Mouse (Mus musculus): Measurements from ENCODE around the gene Nt5c. TPM values are rescaled to one million over a fixed set of nuclear protein-coding genes. Genes with fewer than 3 reads are reported as not detected.
"Not testable (repeated sequence)": the region's sequence is repeated elsewhere in the genome, so short reads cannot be mapped to it uniquely, and the experiment has no call there.

The Nt5c gene
- polyA plus RNA-seq, 1 experiment, result 43.2 TPM

DNA sequence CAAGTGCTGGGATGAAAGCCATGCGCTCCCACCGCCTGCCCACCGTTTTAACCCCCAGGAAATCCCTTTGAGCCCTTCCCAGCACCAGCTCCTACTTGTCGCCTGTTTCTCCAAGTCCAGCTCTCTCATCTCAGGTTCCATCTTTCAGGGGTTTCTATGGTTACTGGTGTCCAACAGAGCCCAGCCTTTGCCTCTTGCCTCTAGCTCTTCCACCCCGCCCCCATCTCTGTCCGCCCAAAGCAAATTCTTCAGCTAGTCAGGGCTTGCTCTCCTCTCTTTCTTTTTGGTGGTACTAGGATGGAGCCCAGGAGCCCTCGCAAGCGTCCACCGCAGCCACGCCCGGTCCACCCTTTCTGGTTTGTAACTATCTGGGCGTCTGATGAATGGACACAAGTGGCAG is 6.5 kb downstream of the Nt5c start:
- Histone ChIP-seq H3K27ac (ENCODE audit: insufficient read depth, low read length) (peak overlapping the region; percentile 80), H3K4me3 (ENCODE audit: low read depth, low read length) (no peak overlapping the region), H3K27me3 (ENCODE audit: control insufficient read depth, insufficient read depth, low read length, poor library complexity, severe bottlenecking) (no peaks in the 10 kb centered on the region), H3K4me1 (ENCODE audit: control insufficient read depth, insufficient read depth, low read length) (peaks cover 2% of the 10 kb centered on the region), H3K9me3 (replicated peaks; ENCODE audit: control insufficient read depth, insufficient read depth, low read length, poor library complexity, severe bottlenecking) (no peaks in the 10 kb centered on the region), H3K9ac (ENCODE audit: low read depth, poor library complexity, severe bottlenecking) (no peak overlapping the region), H3K36me3 (ENCODE audit: control insufficient read depth, insufficient read depth, low read length, poor library complexity, severe bottlenecking) (no peaks in the 10 kb centered on the region)
- TF ChIP-seq CTCF (IDR thresholded peaks at IDR 0.05; ENCODE audit: low read depth, low read length) (no peak), EP300 (IDR thresholded peaks at IDR 0.05; ENCODE audit: insufficient read depth, low read depth, low read length) (0 out of 2 replicates have a peak, but pooled peaks have one; percentile 39)

DNA sequence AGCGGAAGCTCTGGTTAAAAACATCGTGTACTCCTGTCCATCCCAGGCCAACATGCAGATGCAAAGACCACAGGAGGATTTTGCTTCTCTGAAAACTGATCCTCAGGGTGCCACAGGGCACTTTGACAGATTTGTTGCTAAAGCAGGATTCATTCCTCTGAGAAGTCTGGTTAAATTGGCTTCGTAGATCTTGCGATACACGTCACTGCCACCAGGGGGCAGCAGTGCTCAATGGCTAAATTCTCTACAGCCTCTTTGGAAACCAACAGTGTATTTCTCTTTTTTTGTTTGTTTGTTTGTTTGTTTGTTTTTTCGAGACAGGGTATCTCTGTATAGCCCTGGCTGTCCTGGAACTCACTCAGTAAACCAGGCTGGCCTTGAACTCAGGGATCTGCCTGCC is 7.9 kb downstream of the Nt5c start:
- Histone ChIP-seq H3K27me3 (ENCODE audit: control insufficient read depth, insufficient read depth, low read length, poor library complexity, severe bottlenecking) (no peaks in the 10 kb centered on the region), H3K36me3 (ENCODE audit: control insufficient read depth, insufficient read depth, low read length, poor library complexity, severe bottlenecking) (no peaks in the 10 kb centered on the region), H3K9ac (ENCODE audit: low read depth, poor library complexity, severe bottlenecking) (no peak overlapping the region), H3K9me3 (replicated peaks; ENCODE audit: control insufficient read depth, insufficient read depth, low read length, poor library complexity, severe bottlenecking) (no peaks in the 10 kb centered on the region), H3K27ac (ENCODE audit: insufficient read depth, low read length) (no peak overlapping the region), H3K4me1 (ENCODE audit: control insufficient read depth, insufficient read depth, low read length) (peaks cover 2% of the 10 kb centered on the region), H3K4me3 (ENCODE audit: low read depth, low read length) (no peak overlapping the region)
- no peak for TF ChIP-seq EP300 (IDR thresholded peaks at IDR 0.05; ENCODE audit: insufficient read depth, low read depth, low read length)
- peak; percentile 73 for TF ChIP-seq CTCF (IDR thresholded peaks at IDR 0.05; ENCODE audit: low read depth, low read length)

DNA sequence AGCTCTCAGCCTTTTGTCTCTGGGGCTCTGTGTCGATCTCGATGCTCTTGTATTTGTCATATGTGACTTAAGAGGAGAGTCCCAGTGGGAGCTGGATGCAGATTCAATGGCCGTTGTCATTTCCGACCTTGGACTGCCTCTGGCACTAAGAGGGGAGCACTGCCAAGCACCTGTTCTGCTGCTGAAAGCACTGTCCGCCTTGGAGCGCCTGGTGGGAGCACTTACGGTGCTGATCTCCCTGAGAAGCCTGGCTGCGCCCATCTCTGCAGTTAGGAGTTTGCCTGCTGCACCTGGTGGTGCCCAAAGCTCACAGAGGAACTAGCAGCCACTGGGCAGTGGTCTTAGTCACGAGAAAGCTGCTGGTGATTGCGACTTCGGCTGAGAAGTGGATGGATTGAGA is 8.4 kb downstream of the Nt5c start:
- H3K27ac ChIP-seq (ENCODE audit: insufficient read depth, low read length), result no peak overlapping the region
- H3K27me3 ChIP-seq (ENCODE audit: control insufficient read depth, insufficient read depth, low read length, poor library complexity, severe bottlenecking), result no peaks in the 10 kb centered on the region
- H3K9ac ChIP-seq (ENCODE audit: low read depth, poor library complexity, severe bottlenecking), result no peak overlapping the region
- TF ChIP-seq POLR2A (IDR thresholded peaks at IDR 0.05; ENCODE audit: insufficient read depth, low read length), result no peak
- no peak overlapping the region for H3K4me3 ChIP-seq (ENCODE audit: low read depth, low read length)
- H3K9me3 ChIP-seq (replicated peaks; ENCODE audit: control insufficient read depth, insufficient read depth, low read length, poor library complexity, severe bottlenecking), result no peaks in the 10 kb centered on the region
- H3K36me3 ChIP-seq (ENCODE audit: control insufficient read depth, insufficient read depth, low read length, poor library complexity, severe bottlenecking), result no peaks in the 10 kb centered on the region
- H3K4me1 ChIP-seq (ENCODE audit: control insufficient read depth, insufficient read depth, low read length), result peaks cover 2% of the 10 kb centered on the region

DNA sequence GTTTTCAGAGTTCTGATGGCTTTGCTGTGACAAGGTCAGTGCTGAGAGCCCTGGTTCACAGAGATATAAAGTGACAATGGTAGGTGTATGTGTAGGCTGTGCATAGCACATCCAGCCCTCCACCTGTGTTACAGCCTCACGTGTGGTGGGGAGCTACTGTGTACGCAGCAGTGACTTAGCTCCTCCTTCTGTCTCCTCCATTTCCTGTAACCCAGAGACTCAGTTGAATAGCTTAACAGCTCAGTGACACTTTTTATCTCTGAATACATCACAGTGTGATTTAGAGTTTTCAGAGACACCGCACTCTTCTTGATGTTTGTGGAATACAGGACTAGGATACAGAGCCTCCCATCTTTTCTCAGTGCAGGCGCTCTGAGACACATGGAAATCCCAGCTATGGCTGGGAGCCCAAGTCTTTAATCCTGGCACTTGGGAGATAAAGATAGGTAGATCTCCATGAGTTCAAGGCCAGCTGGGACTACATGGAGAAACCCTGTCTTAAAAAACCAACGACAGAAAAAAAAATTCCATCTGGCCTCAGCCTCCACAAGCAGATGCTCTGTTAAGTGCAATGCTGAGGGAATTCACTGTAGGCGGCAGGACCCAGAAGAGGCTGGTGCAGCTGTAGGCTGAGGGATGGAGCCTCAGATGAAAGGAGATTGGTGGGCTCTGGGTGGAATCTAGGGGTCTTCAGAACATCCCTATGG is 10.0 kb downstream of the Nt5c start:
- no peak overlapping the region for H3K4me3 ChIP-seq (ENCODE audit: low read depth, low read length)
- no peaks in the 10 kb centered on the region for H3K36me3 ChIP-seq (ENCODE audit: control insufficient read depth, insufficient read depth, low read length, poor library complexity, severe bottlenecking)
- no peak overlapping the region for H3K27ac ChIP-seq (ENCODE audit: insufficient read depth, low read length)
- no peaks in the 10 kb centered on the region for H3K9me3 ChIP-seq (replicated peaks; ENCODE audit: control insufficient read depth, insufficient read depth, low read length, poor library complexity, severe bottlenecking)
- peaks cover 2% of the 10 kb centered on the region for H3K4me1 ChIP-seq (ENCODE audit: control insufficient read depth, insufficient read depth, low read length)
- H3K27me3 ChIP-seq (ENCODE audit: control insufficient read depth, insufficient read depth, low read length, poor library complexity, severe bottlenecking), result no peaks in the 10 kb centered on the region
- no peak for TF ChIP-seq POLR2A (IDR thresholded peaks at IDR 0.05; ENCODE audit: insufficient read depth, low read length)
- TF ChIP-seq CTCF (IDR thresholded peaks at IDR 0.05; ENCODE audit: low read depth, low read length), result no peak
- TF ChIP-seq EP300 (IDR thresholded peaks at IDR 0.05; ENCODE audit: insufficient read depth, low read depth, low read length), result no peak
- H3K9ac ChIP-seq (ENCODE audit: low read depth, poor library complexity, severe bottlenecking), result no peak overlapping the region

DNA sequence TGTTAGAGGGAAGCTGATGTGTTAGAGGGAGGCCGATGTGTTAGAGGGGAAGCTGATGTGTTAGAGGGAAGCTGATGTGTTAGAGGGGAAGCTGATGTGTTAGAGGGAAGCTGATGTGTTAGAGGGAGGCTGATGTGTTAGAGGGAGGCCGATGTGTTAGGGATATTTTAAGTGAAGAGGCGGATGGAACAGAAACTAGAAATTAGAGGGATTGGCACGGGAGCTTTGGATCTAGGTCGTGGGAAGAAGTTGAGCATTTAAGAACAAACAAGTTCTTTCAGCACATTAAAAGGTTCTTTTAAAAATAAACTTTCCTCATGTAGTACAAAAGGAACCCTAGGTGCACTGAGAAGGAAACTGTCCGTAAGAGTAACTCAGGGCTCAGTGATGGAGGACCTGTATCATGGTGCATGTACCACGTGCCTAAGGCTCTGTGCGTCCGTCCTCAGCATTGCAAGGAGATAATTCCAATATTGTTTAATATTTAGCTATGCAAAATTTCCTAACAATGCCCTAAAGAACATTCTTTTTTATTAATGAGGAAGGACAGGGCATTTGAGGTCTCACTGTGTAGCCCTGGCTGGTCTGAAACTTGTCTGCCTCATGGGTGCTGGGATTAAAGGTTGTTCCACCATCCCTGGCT is 13.2 kb downstream of the Nt5c start:
- H3K36me3 ChIP-seq (ENCODE audit: control insufficient read depth, insufficient read depth, low read length, poor library complexity, severe bottlenecking), result no peaks in the 10 kb centered on the region
- H3K9me3 ChIP-seq (replicated peaks; ENCODE audit: control insufficient read depth, insufficient read depth, low read length, poor library complexity, severe bottlenecking), result no peaks in the 10 kb centered on the region
- H3K27ac ChIP-seq (ENCODE audit: insufficient read depth, low read length), result no peak overlapping the region
- H3K4me1 ChIP-seq (ENCODE audit: control insufficient read depth, insufficient read depth, low read length), result no peaks in the 10 kb centered on the region
- no peak overlapping the region for H3K9ac ChIP-seq (ENCODE audit: low read depth, poor library complexity, severe bottlenecking)
- no peaks in the 10 kb centered on the region for H3K27me3 ChIP-seq (ENCODE audit: control insufficient read depth, insufficient read depth, low read length, poor library complexity, severe bottlenecking)
- H3K4me3 ChIP-seq (ENCODE audit: low read depth, low read length), result no peak overlapping the region
- TF ChIP-seq CTCF (IDR thresholded peaks at IDR 0.05; ENCODE audit: low read depth, low read length), result no peak
- no peak for TF ChIP-seq POLR2A (IDR thresholded peaks at IDR 0.05; ENCODE audit: insufficient read depth, low read length)
- no peak for TF ChIP-seq EP300 (IDR thresholded peaks at IDR 0.05; ENCODE audit: insufficient read depth, low read depth, low read length)

DNA sequence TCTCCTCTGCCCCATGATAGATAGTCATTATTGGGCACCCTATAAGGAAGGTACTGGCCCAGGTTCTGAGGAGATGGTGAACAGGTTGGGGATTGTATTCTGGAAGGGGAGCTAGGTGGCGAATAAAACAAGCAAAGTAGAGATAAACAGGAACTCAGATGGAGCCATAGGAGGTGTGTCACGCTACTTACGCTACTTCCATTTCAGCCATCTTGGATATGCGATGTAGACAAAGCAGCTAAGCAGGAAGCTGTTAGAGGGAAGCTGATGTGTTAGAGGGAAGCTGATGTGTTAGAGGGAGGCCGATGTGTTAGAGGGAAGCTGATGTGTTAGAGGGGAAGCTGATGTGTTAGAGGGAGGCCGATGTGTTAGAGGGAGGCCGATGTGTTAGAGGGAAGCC is 14.3 kb downstream of the Nt5c start:
- not testable (repeated sequence) for H3K36me3 ChIP-seq (ENCODE audit: control insufficient read depth, insufficient read depth, low read length, poor library complexity, severe bottlenecking); H3K4me3 ChIP-seq (ENCODE audit: low read depth, low read length); H3K27me3 ChIP-seq (ENCODE audit: control insufficient read depth, insufficient read depth, low read length, poor library complexity, severe bottlenecking); H3K9me3 ChIP-seq (replicated peaks; ENCODE audit: control insufficient read depth, insufficient read depth, low read length, poor library complexity, severe bottlenecking); H3K27ac ChIP-seq (ENCODE audit: insufficient read depth, low read length); H3K9ac ChIP-seq (ENCODE audit: low read depth, poor library complexity, severe bottlenecking); H3K4me1 ChIP-seq (ENCODE audit: control insufficient read depth, insufficient read depth, low read length)

DNA sequence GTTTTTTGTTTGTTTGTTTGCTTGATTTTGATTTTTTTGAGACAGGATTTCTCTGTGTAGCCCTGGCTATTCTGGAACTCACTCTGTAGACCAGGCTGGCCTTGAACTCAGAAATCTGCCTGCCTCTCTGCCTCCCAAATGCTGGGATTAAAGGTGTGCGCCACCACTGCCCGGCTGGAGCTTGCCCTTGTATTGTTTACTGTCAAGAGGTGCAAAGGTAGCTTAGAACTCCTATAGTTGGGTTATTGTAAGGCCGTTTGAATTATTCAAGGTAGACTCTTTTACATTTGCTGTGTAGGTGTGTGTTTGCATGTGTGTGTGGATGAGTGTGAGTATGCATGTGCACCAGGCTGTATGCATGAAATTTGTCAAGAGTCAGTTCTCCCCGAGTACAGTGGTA is 15.0 kb downstream of the Nt5c start:
- not testable (repeated sequence) for H3K36me3 ChIP-seq (ENCODE audit: control insufficient read depth, insufficient read depth, low read length, poor library complexity, severe bottlenecking); H3K4me3 ChIP-seq (ENCODE audit: low read depth, low read length); H3K4me1 ChIP-seq (ENCODE audit: control insufficient read depth, insufficient read depth, low read length); H3K27ac ChIP-seq (ENCODE audit: insufficient read depth, low read length); H3K9ac ChIP-seq (ENCODE audit: low read depth, poor library complexity, severe bottlenecking); H3K27me3 ChIP-seq (ENCODE audit: control insufficient read depth, insufficient read depth, low read length, poor library complexity, severe bottlenecking); H3K9me3 ChIP-seq (replicated peaks; ENCODE audit: control insufficient read depth, insufficient read depth, low read length, poor library complexity, severe bottlenecking)

Measured in ES-Bruce4 (cell line).